Mouse (Mus musculus) bone marrow, adult 2 months (tissue): Measurements from ENCODE around the gene Tas1r3.

Source experiments
- CTCF ChIP-seq: fragments of 200-500 bp; IDR thresholded peaks from 2 replicates; pipeline ENCODE4 v1.5.1; 2011; ENCODE audit warnings: low read length, control low read depth; ENCODE audit not compliant: control insufficient read depth, insufficient read depth
- POLR2A ChIP-seq: fragments of 200-500 bp; IDR thresholded peaks from 2 replicates; pipeline ENCODE4 v1.6.1; 2011; ENCODE audit warnings: low read depth, mild to moderate bottlenecking, control low read depth, low read length, borderline replicate concordance; ENCODE audit not compliant: control insufficient read depth

DNA sequence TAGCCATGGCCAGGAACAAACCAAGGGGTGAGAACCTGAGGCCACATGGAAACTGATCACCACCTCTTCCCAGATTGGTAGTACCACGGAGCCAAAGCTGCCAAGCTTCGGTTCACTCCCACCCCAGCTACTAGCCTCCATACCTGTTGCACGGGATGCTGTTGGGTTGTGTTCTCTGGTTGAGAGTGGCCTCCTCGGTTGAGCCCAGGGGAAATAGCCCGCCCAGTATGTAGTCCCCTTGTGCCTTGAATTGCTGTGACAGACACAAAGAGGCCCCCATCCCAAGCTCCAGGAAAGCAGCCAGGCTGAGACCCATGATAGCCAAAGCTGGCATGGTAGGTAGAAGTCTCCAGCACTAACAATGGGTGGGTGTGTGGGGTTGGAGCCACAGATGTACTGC, at the start of gene Tas1r3:
- TF ChIP-seq POLR2A (no peak), CTCF (no peak)
